Mouse (Mus musculus) embryo, embryonic 11.5 days (tissue): ENCODE measurements around the gene Myl3.

Experiments used
- DNase-seq: peaks from one replicate; pipeline ENCODE4 v3.0.0-alpha.2; 2012; ENCODE audit warnings: low read depth, low spot score

The Myl3 gene

GRCm38 (mm10) chr9:110741711-110742294 is at the start of gene Myl3:
Gene Myl3 (plus strand): TSS chr9:110741861.
- DNase-seq, result no peak

- DNase-seq, result no peak
Measured at GRCm38 (mm10) chr9:110695165-110695755, 46.4 kb upstream of the Myl3 start.

GRCm38 (mm10) chr9:110696427-110696826 is 45.2 kb upstream of the Myl3 start:
- no peak for DNase-seq

GRCm38 (mm10) chr9:110697465-110697864 is 44.2 kb upstream of the Myl3 start:
- no peak for DNase-seq

- no peak for DNase-seq
Measured at GRCm38 (mm10) chr9:110699574-110699973, 42.1 kb upstream of the Myl3 start.

- DNase-seq, result no peak
Measured at GRCm38 (mm10) chr9:110701114-110702032, 40.3 kb upstream of the Myl3 start.

GRCm38 (mm10) chr9:110702848-110703247 is 38.8 kb upstream of the Myl3 start:
- DNase-seq, result no peak

GRCm38 (mm10) chr9:110703951-110704350 is 37.7 kb upstream of the Myl3 start:
- no peak for DNase-seq

- DNase-seq, result no peak
Measured at GRCm38 (mm10) chr9:110706784-110707183, 34.9 kb upstream of the Myl3 start.

GRCm38 (mm10) chr9:110709640-110710258 is 31.9 kb upstream of the Myl3 start:
- peak; percentile 54 for DNase-seq

- DNase-seq, result no peak
Measured at GRCm38 (mm10) chr9:110711532-110711931, 30.1 kb upstream of the Myl3 start.

- DNase-seq, result no peak
Measured at GRCm38 (mm10) chr9:110711996-110712395, 29.7 kb upstream of the Myl3 start.

- DNase-seq, result no peak
Measured at GRCm38 (mm10) chr9:110712545-110712944, 29.1 kb upstream of the Myl3 start.

GRCm38 (mm10) chr9:110713389-110713788 is 28.3 kb upstream of the Myl3 start:
- DNase-seq, result no peak

- DNase-seq, result no peak
Measured at GRCm38 (mm10) chr9:110715426-110715825, 26.2 kb upstream of the Myl3 start.

GRCm38 (mm10) chr9:110716775-110717174 is 24.9 kb upstream of the Myl3 start:
- peak; percentile 65 for DNase-seq

- no peak for DNase-seq
Measured at GRCm38 (mm10) chr9:110718071-110718470, 23.6 kb upstream of the Myl3 start.

GRCm38 (mm10) chr9:110718810-110719209 is 22.9 kb upstream of the Myl3 start:
- no peak for DNase-seq

GRCm38 (mm10) chr9:110719977-110720376 is 21.7 kb upstream of the Myl3 start:
- no peak for DNase-seq

- no peak for DNase-seq
Measured at GRCm38 (mm10) chr9:110722060-110722459, 19.6 kb upstream of the Myl3 start.

- no peak for DNase-seq
Measured at GRCm38 (mm10) chr9:110725721-110726135, 15.9 kb upstream of the Myl3 start.

- DNase-seq, result no peak
Measured at GRCm38 (mm10) chr9:110726867-110727266, 14.8 kb upstream of the Myl3 start.
